Mouse (Mus musculus): Measurements from ENCODE around the gene Tmem239.

Gene Tmem239

DNA sequence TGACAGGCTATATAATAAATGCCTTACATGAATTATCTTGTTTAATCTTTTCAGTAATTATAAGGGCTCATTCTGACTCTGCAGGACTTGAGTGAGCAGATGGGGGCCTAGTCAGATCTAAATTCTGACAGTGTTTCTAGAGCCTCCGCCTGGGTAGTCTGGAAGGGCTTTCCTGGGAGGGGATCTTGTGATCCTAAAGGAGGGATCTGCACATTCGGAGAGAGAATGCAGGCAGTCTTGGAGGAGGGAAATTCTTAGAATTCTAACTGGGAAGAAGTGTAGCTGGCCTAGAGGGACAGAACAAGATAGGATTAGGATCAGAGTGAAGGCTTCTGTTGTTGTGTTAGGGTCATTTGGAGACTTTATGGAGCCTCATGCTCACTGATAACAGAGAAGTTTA, 46.0 kb downstream of the Tmem239 start:
- DNase-seq: no peak

- no peak for DNase-seq
Observed at GRCm38 (mm10) chr2:130453421-130453820, 47.1 kb downstream of the Tmem239 start.

DNA sequence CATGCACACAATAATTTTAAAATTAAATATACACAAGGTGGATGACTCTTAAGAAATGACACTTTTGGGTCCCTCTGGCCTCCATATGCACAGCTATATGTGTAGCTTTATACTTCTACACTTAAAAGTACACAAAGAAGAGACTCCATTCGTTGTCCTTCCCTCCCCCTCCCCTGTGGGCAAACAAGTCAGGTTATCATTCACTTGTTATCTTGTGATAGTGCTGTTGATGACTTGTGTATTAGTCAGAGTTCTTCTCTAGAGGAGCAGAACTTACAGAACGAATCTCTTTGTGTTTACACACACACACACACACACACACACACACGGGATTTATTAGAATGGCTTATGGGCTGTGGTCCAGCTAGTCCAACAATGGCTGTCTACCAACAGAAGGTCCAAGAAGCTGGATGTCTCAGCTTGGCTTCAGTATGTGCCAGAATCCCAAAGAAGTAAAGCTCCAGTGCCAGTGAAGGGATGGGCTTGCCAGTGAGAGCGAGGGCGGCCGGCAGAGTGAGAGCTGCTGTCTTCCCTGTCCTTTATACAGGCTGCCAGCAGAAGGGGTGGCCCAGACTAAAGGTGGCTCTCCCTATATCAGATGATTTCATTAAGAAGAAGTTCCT, 48.6 kb downstream of the Tmem239 start:
- no peak for DNase-seq

Data from kidney, adult 8-10 months (tissue).